Mouse (Mus musculus) midbrain, embryonic 14.5 days (tissue): ENCODE measurements around the gene Man2c1. TPM values are rescaled to one million over a fixed set of nuclear protein-coding genes. Genes with fewer than 3 reads are reported as not detected.

Experiments used
- ATAC-seq: fragments of 200-750 bp; cut with Nextera tagmentation; 2 replicates; pipeline ENCODE4 v1.8.0; 2017; ENCODE audit warnings: moderate number of reproducible peaks, moderate library complexity; ENCODE audit not compliant: low FRiP score, low TSS enrichment
- DNase-seq: peaks from one replicate; pipeline ENCODE4 v3.0.0-alpha.2; 2015
- H3K27ac ChIP-seq: fragments of 300-500 bp; sonication (generic); replicated peaks from 2 replicates; pipeline ENCODE4 v1.5.1; 2014; ENCODE audit warnings: mild to moderate bottlenecking, low read depth, low read length, moderate library complexity
- H3K27me3 ChIP-seq: fragments of 300-500 bp; sonication (generic); 2 replicates; pipeline ENCODE4 v1.6.1; 2014; ENCODE audit warnings: low read length, control low read depth, mixed read lengths; ENCODE audit not compliant: control insufficient read depth, insufficient read depth
- H3K36me3 ChIP-seq: fragments of 300-500 bp; sonication (generic); 2 replicates; pipeline ENCODE4 v1.6.1; 2014; ENCODE audit warnings: low read length, control low read depth; ENCODE audit not compliant: control insufficient read depth, insufficient read depth
- H3K4me1 ChIP-seq: fragments of 300-500 bp; sonication (generic); 2 replicates; pipeline ENCODE4 v1.6.1; 2014; ENCODE audit warnings: mild to moderate bottlenecking, antibody characterized with exemption, low read length, control low read depth; ENCODE audit not compliant: control insufficient read depth, insufficient read depth
- H3K4me2 ChIP-seq: fragments of 300-500 bp; sonication (generic); 2 replicates; pipeline ENCODE4 v1.6.1; 2014; ENCODE audit warnings: mild to moderate bottlenecking, low read length, moderate library complexity
- H3K4me3 ChIP-seq: fragments of 300-500 bp; sonication (generic); replicated peaks from 2 replicates; pipeline ENCODE4 v1.5.1; 2014; ENCODE audit warnings: low read depth, low read length
- H3K9ac ChIP-seq: fragments of 300-500 bp; sonication (generic); replicated peaks from 2 replicates; pipeline ENCODE4 v1.6.1; 2014; ENCODE audit warnings: mild to moderate bottlenecking, low read length, moderate library complexity
- H3K9me3 ChIP-seq: fragments of 300-500 bp; sonication (generic); 2 replicates; pipeline ENCODE4 v1.6.1; 2016; ENCODE audit warnings: low read length, control low read depth, mixed read lengths; ENCODE audit not compliant: control insufficient read depth
- WGBS: fragments of 180-500 bp; shearing (Covaris S2); extraction: QIAGEN DNeasy Blood & Tissue Kit; methylation state at CpG from one replicate; pipeline ENCODE4 v1.1.7; 2014; 5-methylcytosine and 5-hydroxymethylcytosine counted together
- polyA plus RNA-seq: library from polyadenylated mRNA; unstranded; fragments of >200 nt; fragmentation: Nextera tagmentation; extraction: Ambion mirVana; gene quantifications from 2 replicates; pipeline ENCODE4 v1.2.1, GENCODE M21; 2014

The Man2c1 gene
- polyA plus RNA-seq, 1 experiment from 2014 or later, result 43.0 TPM

DNA sequence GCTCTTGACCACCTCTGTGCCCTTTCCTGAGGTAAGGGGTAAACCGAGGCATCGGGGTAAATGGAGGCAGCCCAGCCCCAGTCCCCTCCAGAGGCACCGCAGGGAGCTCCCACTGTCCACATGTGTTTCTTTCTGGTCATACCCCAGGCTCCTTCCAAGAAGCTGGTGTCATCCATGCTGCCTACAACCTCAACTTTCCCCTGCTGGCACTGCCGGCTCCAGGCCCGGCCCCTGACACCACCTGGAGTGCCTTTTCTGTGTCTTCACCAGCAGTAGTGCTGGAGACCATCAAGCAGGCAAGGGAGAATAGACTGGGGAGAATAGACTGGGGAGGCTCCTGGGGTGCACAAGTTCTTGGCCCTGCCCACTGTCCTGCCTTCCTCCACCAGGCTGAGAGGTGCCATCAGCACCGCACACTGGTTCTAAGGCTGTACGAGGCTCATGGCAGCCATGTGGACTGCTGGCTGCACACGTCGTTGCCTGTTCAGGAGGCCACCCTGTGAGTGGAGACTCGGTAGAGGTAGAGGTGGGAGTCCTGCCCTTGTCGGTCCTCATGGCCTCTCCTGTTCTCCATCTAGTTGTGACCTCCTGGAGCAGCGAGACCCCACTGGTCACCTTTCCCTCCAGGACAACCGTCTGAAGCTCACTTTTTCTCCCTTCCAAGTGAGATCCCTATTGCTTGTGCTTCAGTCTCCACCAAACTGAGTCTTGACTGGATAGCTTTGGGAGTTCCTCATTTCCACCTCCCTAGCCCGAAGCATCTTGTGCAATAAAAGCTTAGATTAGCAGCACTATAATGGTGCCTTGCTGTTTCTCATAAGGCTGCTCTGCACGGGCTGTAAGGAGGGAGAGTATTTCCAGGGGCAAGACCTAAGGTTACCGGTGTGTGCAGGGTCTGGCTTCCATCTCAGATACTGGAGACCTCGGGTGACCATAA lies 11.2 kb downstream of the Man2c1 start:
- H3K27ac ChIP-seq, result no peak overlapping the region
- H3K4me2 ChIP-seq, result no peak overlapping the region
- WGBS, result 90% methylated on average over 17 of the region's 17 CpGs
- peaks cover under 1% of the 10 kb centered on the region; the same call in 1 of the 2 replicates for H3K4me1 ChIP-seq
- H3K36me3 ChIP-seq, result peaks cover 61% of the 10 kb centered on the region
- ATAC-seq, result no peak
- no peak overlapping the region for H3K9ac ChIP-seq
- no peaks in the 10 kb centered on the region for H3K9me3 ChIP-seq
- no peak for DNase-seq
- no peaks in the 10 kb centered on the region for H3K27me3 ChIP-seq
- H3K4me3 ChIP-seq, result no peak overlapping the region

DNA sequence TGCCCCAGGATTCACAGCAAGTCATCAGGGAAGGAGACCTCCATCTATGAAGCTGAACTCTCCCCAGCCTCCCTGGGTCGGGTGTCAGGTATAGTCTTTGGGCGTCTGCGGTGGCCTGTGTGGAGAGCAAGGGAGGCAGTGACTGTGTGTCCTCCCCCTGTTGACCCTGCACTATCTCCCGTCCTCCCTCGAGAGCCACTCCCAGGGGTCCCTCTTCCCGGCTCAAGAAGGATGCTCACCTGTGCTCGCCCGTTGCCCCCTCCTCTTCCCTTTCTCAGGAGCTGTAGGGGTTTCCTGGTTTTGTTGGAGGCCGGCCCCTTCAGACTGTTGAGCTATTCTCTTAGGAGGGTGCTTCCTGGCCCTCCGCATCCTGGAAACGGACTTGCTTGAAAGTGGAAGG lies 12.7 kb downstream of the Man2c1 start:
- Histone ChIP-seq H3K4me3 (no peak overlapping the region), H3K27ac (no peak overlapping the region), H3K9ac (no peak overlapping the region), H3K36me3 (peaks cover 46% of the 10 kb centered on the region), H3K4me1 (peaks cover 9% of the 10 kb centered on the region), H3K4me2 (no peak overlapping the region), H3K9me3 (no peaks in the 10 kb centered on the region), H3K27me3 (no peaks in the 10 kb centered on the region)
- WGBS, result 85% methylated on average over 11 of the region's 11 CpGs
- no peak for ATAC-seq
- DNase-seq, result no peak

DNA sequence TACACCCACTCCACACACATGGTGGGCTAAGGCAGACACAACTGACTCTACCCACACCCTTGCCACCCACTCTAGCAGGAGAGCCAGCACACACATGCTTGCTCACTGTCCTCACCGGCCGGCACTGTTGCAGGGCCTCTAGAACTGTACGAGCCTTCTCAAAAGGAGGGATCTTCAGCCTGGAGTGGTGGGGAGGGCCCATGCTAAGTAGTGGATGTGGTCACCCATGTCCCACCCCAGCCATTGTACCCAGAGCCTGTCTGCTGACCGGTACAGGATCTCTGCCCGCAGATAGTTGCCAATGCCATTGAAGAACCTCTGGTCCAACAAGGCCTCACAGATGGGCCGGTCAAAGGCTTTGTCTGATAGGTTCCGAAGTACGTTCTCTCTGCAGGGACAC lies 14.3 kb downstream of the Man2c1 start:
- H3K9me3 ChIP-seq, result no peaks in the 10 kb centered on the region
- H3K4me3 ChIP-seq, result no peak overlapping the region
- H3K27ac ChIP-seq, result no peak overlapping the region
- no peaks in the 10 kb centered on the region for H3K27me3 ChIP-seq
- 91% methylated on average over 8 of the region's 8 CpGs for WGBS
- H3K4me1 ChIP-seq, result peaks cover 15% of the 10 kb centered on the region
- H3K9ac ChIP-seq, result no peak overlapping the region
- ATAC-seq (no peak), DNase-seq (no peak)
- H3K36me3 ChIP-seq, result peaks cover 34% of the 10 kb centered on the region
- H3K4me2 ChIP-seq, result no peak overlapping the region

DNA sequence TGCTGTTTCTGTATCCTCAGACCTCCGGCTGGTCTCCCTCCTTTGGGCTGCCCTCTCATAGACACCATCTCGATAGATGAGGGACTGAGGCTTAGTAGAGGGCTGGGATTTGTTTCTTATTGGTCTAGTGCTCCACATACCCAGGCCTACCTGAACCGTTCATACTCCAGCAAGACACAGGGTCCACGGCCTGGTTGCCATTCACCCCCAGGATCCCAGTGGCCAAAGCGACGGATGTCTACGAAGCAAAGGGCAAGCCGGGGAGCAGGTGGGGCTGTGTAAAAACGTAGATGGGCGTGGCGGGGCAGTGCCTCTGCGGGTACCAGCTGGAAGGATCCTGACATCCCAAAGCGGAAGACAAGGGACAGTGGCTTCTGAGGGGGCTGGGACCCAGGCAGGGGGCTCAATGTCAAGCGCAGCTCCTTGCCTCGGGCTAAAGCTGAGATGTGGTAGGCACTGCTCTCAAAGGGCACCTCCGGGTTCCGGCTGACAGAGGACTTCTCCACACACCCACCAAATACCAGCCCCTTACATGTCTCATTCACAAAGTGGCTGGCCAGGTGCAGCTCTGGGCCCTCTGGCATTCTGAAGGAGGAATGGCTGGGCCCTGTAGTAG lies 16.1 kb downstream of the Man2c1 start:
- DNase-seq, result no peak
- ATAC-seq, result no peak
- Histone ChIP-seq H3K27ac (no peak overlapping the region), H3K27me3 (no peaks in the 10 kb centered on the region), H3K36me3 (peaks cover 17% of the 10 kb centered on the region), H3K4me3 (no peak overlapping the region), H3K9me3 (no peaks in the 10 kb centered on the region), H3K4me1 (peaks cover 15% of the 10 kb centered on the region), H3K9ac (peak overlapping the region; percentile 67; the same call in 1 of the 2 replicates), H3K4me2 (peak overlapping the region; percentile 72)
- WGBS, result 85% methylated on average over 17 of the region's 17 CpGs

DNA sequence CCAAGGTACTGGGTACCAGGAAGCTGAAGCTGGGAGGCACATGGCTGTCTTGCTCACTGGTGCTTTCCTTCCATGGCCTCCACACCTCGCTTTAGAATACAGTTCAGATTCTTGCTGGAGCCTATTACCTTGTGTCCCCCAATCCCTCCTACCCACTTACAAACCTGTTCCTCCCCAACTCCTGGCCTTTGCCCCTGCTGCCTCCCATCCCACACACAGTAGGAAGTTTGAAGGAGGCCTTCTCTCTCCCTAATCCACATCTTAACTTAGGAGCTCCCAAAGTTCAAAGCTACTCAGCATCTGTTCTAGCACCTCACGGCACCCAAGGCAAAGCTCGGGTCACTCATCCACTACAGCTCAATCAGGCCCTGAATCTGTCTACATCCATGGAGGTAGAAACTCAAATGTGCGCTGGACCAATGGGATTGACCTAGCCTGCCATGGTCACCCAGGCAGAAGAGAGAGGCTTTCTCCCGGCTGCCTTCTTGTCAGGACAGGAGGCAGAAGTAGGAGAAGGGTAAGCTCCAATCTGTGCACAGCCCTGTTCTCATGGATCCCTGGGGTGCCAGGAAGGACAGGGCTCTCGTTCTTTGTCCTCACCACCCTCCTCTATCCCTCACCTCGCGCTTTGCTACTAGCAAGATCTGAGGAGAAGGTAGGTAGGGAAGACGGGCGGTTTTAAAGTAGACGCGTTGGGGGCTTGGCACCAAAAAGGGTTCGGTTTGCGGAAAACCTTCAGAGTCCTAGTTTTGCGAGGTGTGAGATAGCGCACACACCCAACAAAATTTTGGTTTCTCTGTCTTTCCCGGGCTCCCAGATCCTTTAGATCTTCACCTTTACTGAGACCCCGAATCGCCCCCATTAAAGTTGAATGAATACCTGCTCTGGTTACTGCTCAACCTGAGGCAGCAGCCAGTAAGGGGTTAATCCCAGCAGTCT lies 17.0 kb downstream of the Man2c1 start:
- Histone ChIP-seq H3K4me3 (peak overlapping the region; percentile 51), H3K4me2 (peak overlapping the region; percentile 72), H3K36me3 (peaks cover 9% of the 10 kb centered on the region; the same call in 1 of the 2 replicates), H3K9me3 (no peaks in the 10 kb centered on the region), H3K27ac (peak overlapping the region; percentile 89), H3K27me3 (no peaks in the 10 kb centered on the region), H3K4me1 (peaks cover 15% of the 10 kb centered on the region), H3K9ac (peak overlapping the region; percentile 67)
- no peak for DNase-seq
- 8% methylated on average over 19 of the region's 19 CpGs for WGBS
- peak; percentile 22; the same call in 1 of the 2 replicates for ATAC-seq

DNA sequence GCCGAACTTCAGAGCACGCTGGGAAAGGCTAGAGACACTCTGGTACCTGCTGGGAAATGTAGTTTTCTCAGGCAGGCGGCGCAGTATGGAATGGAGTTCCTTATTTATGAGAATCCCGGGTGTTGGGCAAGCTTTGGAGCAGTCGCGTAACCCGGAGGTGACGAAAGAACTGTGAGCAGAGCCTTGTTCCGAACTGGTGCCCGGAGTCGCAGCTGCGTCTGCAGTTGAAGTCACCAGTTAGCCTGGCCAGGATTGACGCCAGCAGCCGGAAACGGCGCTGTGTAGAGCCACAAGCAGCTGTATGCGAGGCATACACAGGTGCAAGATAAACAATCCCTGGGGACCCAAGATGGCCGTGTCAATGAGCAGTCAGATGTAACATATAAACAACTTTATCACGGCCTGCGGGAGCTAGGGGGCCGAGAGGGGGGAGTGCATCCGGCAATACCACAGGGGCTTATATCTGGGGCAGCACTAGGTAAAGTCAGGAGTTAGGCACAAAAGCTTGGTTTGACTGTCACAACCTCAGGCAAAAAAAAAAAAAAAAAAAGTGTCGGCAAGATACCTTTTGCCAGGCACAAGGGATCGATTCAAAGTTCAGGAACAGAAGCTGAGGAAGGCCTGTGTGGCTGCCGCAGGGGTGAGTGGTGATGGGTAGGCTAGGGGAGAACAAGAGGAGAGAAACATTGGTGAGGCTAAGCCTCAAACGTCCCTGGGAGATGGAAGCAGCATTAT lies 17.8 kb downstream of the Man2c1 start, which contains the start of gene Neil1:
Gene Neil1 (minus strand): TSS at position 162 of the 735 bp plus-strand sequence.
- no peaks in the 10 kb centered on the region for H3K9me3 ChIP-seq
- peak within 1 kb of the TSS; percentile 67 for H3K9ac ChIP-seq
- WGBS, result under 1% methylated on average over 27 of the region's 27 CpGs
- peaks cover 3% of the 10 kb centered on the region; the same call in 1 of the 2 replicates for H3K36me3 ChIP-seq
- ATAC-seq (peak; percentile 90), DNase-seq (peak; percentile 96)
- H3K27me3 ChIP-seq, result no peaks in the 10 kb centered on the region
- H3K4me1 ChIP-seq, result peaks cover 15% of the 10 kb centered on the region
- H3K27ac ChIP-seq, result peak within 1 kb of the TSS; percentile 89
- peak within 1 kb of the TSS; percentile 51 for H3K4me3 ChIP-seq
- H3K4me2 ChIP-seq, result peak within 1 kb of the TSS; percentile 72

DNA sequence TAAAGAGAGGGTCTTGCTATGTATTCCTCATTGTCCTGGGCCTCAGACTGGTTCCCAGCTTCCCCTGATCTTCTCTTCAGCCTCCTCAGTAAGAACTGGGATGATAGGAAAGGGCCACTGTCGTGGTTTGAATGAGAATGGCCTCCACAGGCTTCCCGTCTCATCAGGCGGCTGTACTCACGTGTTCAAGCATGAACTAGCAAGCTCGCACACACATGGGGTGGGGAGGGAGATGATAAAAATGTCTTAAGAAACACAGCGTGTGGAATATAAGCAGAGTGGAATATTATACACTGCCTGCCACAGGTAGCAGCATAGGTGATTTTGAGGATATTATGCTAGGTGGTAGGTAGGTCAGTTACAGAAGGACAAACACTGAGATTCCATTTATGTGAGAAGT lies 18.5 kb downstream of the Man2c1 start:
- no peak for DNase-seq
- Histone ChIP-seq H3K9me3 (no peaks in the 10 kb centered on the region), H3K4me3 (peak overlapping the region; percentile 51), H3K4me2 (peak overlapping the region; percentile 72), H3K9ac (peak overlapping the region; percentile 67), H3K4me1 (peaks cover 15% of the 10 kb centered on the region), H3K36me3 (0 out of 2 replicates have a peak, but pooled peaks cover 2% of the 10 kb centered on the region), H3K27me3 (no peaks in the 10 kb centered on the region), H3K27ac (peak overlapping the region; percentile 89)
- no peak for ATAC-seq
- 71% methylated on average over 6 of the region's 6 CpGs for WGBS
